Mouse (Mus musculus) spleen, adult 2 months (tissue): ENCODE data around the gene Zwilch.

Source experiments
- CTCF ChIP-seq: fragments of 200-500 bp; IDR thresholded peaks from 2 replicates; pipeline ENCODE4 v1.5.1; 2011; ENCODE audit warnings: mild to moderate bottlenecking, inconsistent platforms; ENCODE audit not compliant: insufficient read depth, insufficient read length, insufficient replicate concordance; ENCODE audit errors: extremely low read depth
- POLR2A ChIP-seq: fragments of 200-500 bp; IDR thresholded peaks from 2 replicates; pipeline ENCODE4 v1.6.1; 2011; ENCODE audit warnings: low read depth, low read length, inconsistent platforms

DNA sequence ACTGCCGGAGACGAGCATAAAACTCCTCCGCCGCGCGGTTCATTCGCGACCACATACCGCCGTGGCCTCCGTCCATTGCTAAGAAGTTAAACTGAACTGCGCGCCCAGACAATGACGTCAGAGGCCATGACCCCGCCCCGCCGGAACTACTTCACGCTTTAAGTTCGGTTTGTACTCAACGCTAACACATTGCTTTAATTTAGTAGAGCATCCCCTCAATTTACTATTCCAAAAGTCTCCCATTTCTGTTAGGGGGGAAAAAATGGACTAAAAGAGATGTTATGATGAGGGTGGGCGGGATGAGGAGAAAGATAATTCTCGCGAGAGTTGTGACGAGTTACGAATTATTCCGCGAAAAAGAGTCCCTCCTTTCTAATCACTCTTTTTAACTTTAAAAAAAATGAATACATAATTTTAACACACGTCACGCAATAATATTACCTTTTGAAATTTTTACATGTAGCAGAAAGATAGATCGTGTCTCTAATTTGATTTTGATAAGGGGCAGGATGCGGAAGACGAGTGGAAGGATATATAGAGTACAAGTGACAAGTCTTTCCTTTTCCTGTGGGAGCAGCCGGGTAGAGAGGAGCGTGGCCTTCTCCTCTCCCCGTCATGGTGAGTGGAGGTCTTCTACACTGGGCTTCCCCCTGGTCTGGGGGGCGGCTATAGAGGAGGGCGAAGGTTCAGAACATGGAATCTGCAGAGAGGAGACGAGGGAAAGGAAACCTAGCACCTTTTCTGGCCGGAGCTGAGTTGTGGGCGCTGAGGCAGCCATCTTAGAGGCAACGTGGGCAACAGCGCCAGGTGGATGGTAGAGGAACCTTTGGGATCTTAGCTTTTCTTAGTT is at the start of gene Zwilch, which contains the start of gene Rpl4:
- no peak for TF ChIP-seq CTCF
- peak; percentile 84 for TF ChIP-seq POLR2A
